ENCODE assay signal across 9 mouse cellular contexts in genomic region chr17:66405601-66406000, GRCm38 (mm10). TPM values are rescaled to one million over a fixed set of nuclear protein-coding genes. Genes with fewer than 3 reads are reported as not detected.
DNase-seq lines count a peak whose midpoint lies in the region; ATAC-seq and TF ChIP-seq lines count a peak whose summit lies in the region.
"Had no signal": no experiment of that assay in that cellular context is flagged by ENCODE, and none has a peak within 500 bp of the region (broad histone marks: within the 10 kb centered on the region; RNA-seq: fewer than 3 reads in every experiment).

No protein-coding gene starts in this region.

- no peaks in the 10 kb centered on the region for H3K36me3 ChIP-seq in heart, embryonic 13.5 days
- H3K36me3 ChIP-seq in neural tube, embryonic 13.5 days, result 0 out of 2 replicates have a peak, but pooled peaks cover 7% of the 10 kb centered on the region
- peaks cover 5% of the 10 kb centered on the region; the same call in 1 of the 2 replicates for H3K36me3 ChIP-seq in neural tube, embryonic 15.5 days
- no peaks in the 10 kb centered on the region for H3K36me3 ChIP-seq in hindbrain, postnatal 0 days (ENCODE audit: insufficient read depth, low read length)
- no peaks in the 10 kb centered on the region for H3K36me3 ChIP-seq in stomach, embryonic 16.5 days (ENCODE audit: control insufficient read depth, insufficient read depth, low read length)
- H3K36me3 ChIP-seq in liver, embryonic 12.5 days, result no peaks in the 10 kb centered on the region

- WGBS in heart, embryonic 13.5 days, result 25% methylated on average over 7 of the region's 7 CpGs
- 37% methylated on average over 7 of the region's 7 CpGs for WGBS in neural tube, embryonic 13.5 days
- 35% methylated on average over 7 of the region's 7 CpGs for WGBS in neural tube, embryonic 15.5 days
- WGBS in hindbrain, postnatal 0 days, result 36% methylated on average over 7 of the region's 7 CpGs
- WGBS in stomach, embryonic 16.5 days, result 50% methylated on average over 7 of the region's 7 CpGs
- WGBS in liver, embryonic 12.5 days (ENCODE audit: insufficient replicate concordance), result 34% methylated on average over 7 of the region's 7 CpGs

- no peak for ATAC-seq in heart, embryonic 13.5 days (ENCODE audit: extremely low read depth, insufficient number of reproducible peaks, low FRiP score, low TSS enrichment)
- no peak for ATAC-seq in neural tube, embryonic 13.5 days (ENCODE audit: low read depth)
- ATAC-seq in neural tube, embryonic 15.5 days (ENCODE audit: low FRiP score), result no peak
- ATAC-seq in hindbrain, postnatal 0 days, result no peak
- ATAC-seq in stomach, embryonic 16.5 days (ENCODE audit: insufficient read depth, low FRiP score), result no peak
- ATAC-seq in liver, embryonic 12.5 days, result no peak
- ATAC-seq: CD4-positive, CD25-positive, alpha-beta regulatory T cell, adult 4 months had no signal

- peak overlapping the region; percentile 18; the same call in 1 of the 2 replicates for H3K4me3 ChIP-seq in heart, embryonic 13.5 days
- H3K4me3 ChIP-seq in neural tube, embryonic 13.5 days, result no peak overlapping the region
- H3K4me3 ChIP-seq in neural tube, embryonic 15.5 days (replicated peaks), result no peak overlapping the region
- no peak overlapping the region for H3K4me3 ChIP-seq in hindbrain, postnatal 0 days (ENCODE audit: low read length)
- no peak overlapping the region for H3K4me3 ChIP-seq in stomach, embryonic 16.5 days (replicated peaks; ENCODE audit: low read length)
- no peak overlapping the region for H3K4me3 ChIP-seq in liver, embryonic 12.5 days

- TF ChIP-seq CTCF in hindbrain, postnatal 0 days (IDR thresholded peaks at IDR 0.05; ENCODE audit: low read depth), result no peak

- no peaks in the 10 kb centered on the region for H3K27me3 ChIP-seq in heart, embryonic 13.5 days (replicated peaks)
- no peaks in the 10 kb centered on the region for H3K27me3 ChIP-seq in neural tube, embryonic 13.5 days
- no peaks in the 10 kb centered on the region for H3K27me3 ChIP-seq in neural tube, embryonic 15.5 days (replicated peaks)
- no peaks in the 10 kb centered on the region for H3K27me3 ChIP-seq in hindbrain, postnatal 0 days (ENCODE audit: insufficient read depth, low read length)
- no peaks in the 10 kb centered on the region for H3K27me3 ChIP-seq in stomach, embryonic 16.5 days (ENCODE audit: control insufficient read depth, insufficient read depth, low read length)
- peaks cover 13% of the 10 kb centered on the region for H3K27me3 ChIP-seq in liver, embryonic 12.5 days (replicated peaks)

- peaks cover 50% of the 10 kb centered on the region for H3K4me1 ChIP-seq in heart, embryonic 13.5 days
- H3K4me1 ChIP-seq in neural tube, embryonic 13.5 days (replicated peaks), result peaks cover 66% of the 10 kb centered on the region
- peaks cover 50% of the 10 kb centered on the region for H3K4me1 ChIP-seq in neural tube, embryonic 15.5 days
- H3K4me1 ChIP-seq in hindbrain, postnatal 0 days (ENCODE audit: insufficient read depth, low read length), result peaks cover 21% of the 10 kb centered on the region
- peaks cover 36% of the 10 kb centered on the region for H3K4me1 ChIP-seq in stomach, embryonic 16.5 days (ENCODE audit: control insufficient read depth, insufficient read depth, low read length)
- peaks cover 6% of the 10 kb centered on the region; the same call in 1 of the 2 replicates for H3K4me1 ChIP-seq in liver, embryonic 12.5 days

- H3K27ac ChIP-seq in heart, embryonic 13.5 days (replicated peaks), result peak overlapping the region; percentile 73
- H3K27ac ChIP-seq in neural tube, embryonic 13.5 days (replicated peaks), result peak overlapping the region; percentile 49; the same call in 1 of the 2 replicates
- H3K27ac ChIP-seq in neural tube, embryonic 15.5 days (replicated peaks), result no peak overlapping the region; the same call in 1 of the 2 replicates
- H3K27ac ChIP-seq in hindbrain, postnatal 0 days, result no peak overlapping the region
- H3K27ac ChIP-seq in stomach, embryonic 16.5 days (ENCODE audit: low read length), result peak overlapping the region; percentile 60
- no peak overlapping the region for H3K27ac ChIP-seq in liver, embryonic 12.5 days

- H3K9me3 ChIP-seq in heart, embryonic 13.5 days, result no peaks in the 10 kb centered on the region
- H3K9me3 ChIP-seq in neural tube, embryonic 13.5 days, result no peaks in the 10 kb centered on the region
- H3K9me3 ChIP-seq in neural tube, embryonic 15.5 days (replicated peaks), result no peaks in the 10 kb centered on the region
- H3K9me3 ChIP-seq in hindbrain, postnatal 0 days (ENCODE audit: low read length), result no peaks in the 10 kb centered on the region
- H3K9me3 ChIP-seq in stomach, embryonic 16.5 days (replicated peaks; ENCODE audit: control insufficient read depth, low read length), result no peaks in the 10 kb centered on the region
- H3K9me3 ChIP-seq in liver, embryonic 12.5 days (replicated peaks), result no peaks in the 10 kb centered on the region

- peak overlapping the region; percentile 29; the same call in 1 of the 2 replicates for H3K9ac ChIP-seq in heart, embryonic 13.5 days
- H3K9ac ChIP-seq in neural tube, embryonic 13.5 days, result no peak overlapping the region
- H3K9ac ChIP-seq in neural tube, embryonic 15.5 days (replicated peaks), result no peak overlapping the region
- H3K9ac ChIP-seq in hindbrain, postnatal 0 days (replicated peaks; ENCODE audit: low read length), result no peak overlapping the region
- peak overlapping the region; percentile 23; the same call in 1 of the 2 replicates for H3K9ac ChIP-seq in stomach, embryonic 16.5 days (ENCODE audit: low read length)
- H3K9ac ChIP-seq in liver, embryonic 12.5 days, result no peak overlapping the region

- no peak for DNase-seq in heart, adult 18-20 months
- DNase-seq in hindbrain, postnatal 0 days (ENCODE audit: low spot score), result no peak
- no peak for DNase-seq in cerebellum, adult 11-12 months

- H3K4me2 ChIP-seq in heart, embryonic 13.5 days, result peak overlapping the region; percentile 57
- peak overlapping the region; percentile 27; the same call in 1 of the 2 replicates for H3K4me2 ChIP-seq in neural tube, embryonic 13.5 days
- no peak overlapping the region for H3K4me2 ChIP-seq in neural tube, embryonic 15.5 days
- H3K4me2 ChIP-seq in hindbrain, postnatal 0 days (ENCODE audit: low read depth, low read length), result peak overlapping the region; percentile 11; the same call in 1 of the 2 replicates
- 0 out of 2 replicates have a peak overlapping the region, but pooled peaks have one; percentile 1 for H3K4me2 ChIP-seq in stomach, embryonic 16.5 days (ENCODE audit: low read depth, low read length)
- H3K4me2 ChIP-seq in liver, embryonic 12.5 days, result no peak overlapping the region

RNA-seq across cellular contexts. Expression of gene Mtcl1, which starts 43.9 kb away (rescaled TPM):
- 1.3 and 1.5 TPM in 2 replicates for polyA plus RNA-seq in heart, embryonic 13.5 days (2015; fragmentation: Nextera tagmentation; extraction: Ambion mirVana)
- 1 to 10 TPM; 4.3 to 4.9 TPM for total RNA-seq in heart, adult 18-20 months (2021)
- 26.4 and 28.0 TPM in 2 replicates for polyA plus RNA-seq in neural tube, embryonic 13.5 days (2015; fragmentation: Nextera tagmentation; extraction: Ambion mirVana)
- 26.5 and 27.7 TPM in 2 replicates for polyA plus RNA-seq in neural tube, embryonic 15.5 days (2015; fragmentation: Nextera tagmentation; extraction: Ambion mirVana)
- 27.0 and 29.1 TPM in 2 replicates for total RNA-seq in hindbrain, postnatal 0 days (2014; rRNA removed)
- polyA plus RNA-seq in hindbrain, postnatal 0 days (2015; fragmentation: Nextera tagmentation; extraction: Ambion mirVana), result 13.8 and 14.7 TPM in 2 replicates
- polyA plus RNA-seq in stomach, embryonic 16.5 days (2015; fragmentation: Nextera tagmentation; extraction: Ambion mirVana), result 4.1 and 6.1 TPM in 2 replicates
- polyA plus RNA-seq in liver, embryonic 12.5 days (2016; fragmentation: Nextera tagmentation; extraction: Ambion mirVana), result 0.60 and 0.75 TPM in 2 replicates

Comparison
In these comparisons a context has a peak if more than half of its experiments do, and no peak if none do; other contexts are left out.
1. H3K27ac ChIP-seq: peak in heart, embryonic 13.5 days (single experiment), neural tube, embryonic 13.5 days (single experiment) and stomach, embryonic 16.5 days (single experiment); none in neural tube, embryonic 15.5 days (single experiment), hindbrain, postnatal 0 days (single experiment) and liver, embryonic 12.5 days (single experiment).
2. H3K4me2 ChIP-seq: peak in heart, embryonic 13.5 days (single experiment), neural tube, embryonic 13.5 days (single experiment), hindbrain, postnatal 0 days (single experiment) and stomach, embryonic 16.5 days (single experiment); none in neural tube, embryonic 15.5 days (single experiment) and liver, embryonic 12.5 days (single experiment).
3. H3K9ac ChIP-seq: peak in heart, embryonic 13.5 days (single experiment) and stomach, embryonic 16.5 days (single experiment); none in neural tube, embryonic 13.5 days (single experiment), neural tube, embryonic 15.5 days (single experiment), hindbrain, postnatal 0 days (single experiment) and liver, embryonic 12.5 days (single experiment).